Mouse (Mus musculus) C2C12 (cell line): ENCODE measurements at regions not wholly inside any gene's neighbourhood (a gene's known extent, or its start where the extent isn't known, plus 50 kb on each side); places are given as distances from the start of the nearest gene placed in this dataset.

Source experiments
- CEBPB ChIP-seq: IDR thresholded peaks from one replicate; pipeline ENCODE4 v1.6.1; 2011; ENCODE audit warnings: low read depth, mild to moderate bottlenecking, control low read depth, moderate library complexity
- CTCF ChIP-seq: IDR thresholded peaks from one replicate; pipeline ENCODE4 v1.5.1; 2011; ENCODE audit not compliant: control insufficient read depth, insufficient read depth, insufficient read length
- FOSL1 ChIP-seq: IDR thresholded peaks from one replicate; pipeline ENCODE4 v1.8.0; 2011; ENCODE audit warnings: mild to moderate bottlenecking, low read length; ENCODE audit not compliant: poor library complexity, insufficient read depth, severe bottlenecking
- MYOD1 ChIP-seq: IDR thresholded peaks from one replicate; pipeline ENCODE4 v1.6.1; 2011; ENCODE audit warnings: low read depth; ENCODE audit not compliant: control insufficient read depth, insufficient read length
- USF1 ChIP-seq: IDR thresholded peaks from one replicate; pipeline ENCODE4 v1.6.1; 2011; ENCODE audit warnings: low read depth, mild to moderate bottlenecking, control low read depth, moderate library complexity

GRCm38 (mm10) chr14:105417967-105418366, 159.6 kb downstream of the Ndfip2 start:
- no peak for TF ChIP-seq CTCF
- TF ChIP-seq USF1 = no peak
- TF ChIP-seq FOSL1 = no peak
- no peak for TF ChIP-seq CEBPB
- TF ChIP-seq MYOD1 = no peak
